Comparison of ENCODE assay signal across 8 mouse cellular contexts in the genomic region with DNA sequence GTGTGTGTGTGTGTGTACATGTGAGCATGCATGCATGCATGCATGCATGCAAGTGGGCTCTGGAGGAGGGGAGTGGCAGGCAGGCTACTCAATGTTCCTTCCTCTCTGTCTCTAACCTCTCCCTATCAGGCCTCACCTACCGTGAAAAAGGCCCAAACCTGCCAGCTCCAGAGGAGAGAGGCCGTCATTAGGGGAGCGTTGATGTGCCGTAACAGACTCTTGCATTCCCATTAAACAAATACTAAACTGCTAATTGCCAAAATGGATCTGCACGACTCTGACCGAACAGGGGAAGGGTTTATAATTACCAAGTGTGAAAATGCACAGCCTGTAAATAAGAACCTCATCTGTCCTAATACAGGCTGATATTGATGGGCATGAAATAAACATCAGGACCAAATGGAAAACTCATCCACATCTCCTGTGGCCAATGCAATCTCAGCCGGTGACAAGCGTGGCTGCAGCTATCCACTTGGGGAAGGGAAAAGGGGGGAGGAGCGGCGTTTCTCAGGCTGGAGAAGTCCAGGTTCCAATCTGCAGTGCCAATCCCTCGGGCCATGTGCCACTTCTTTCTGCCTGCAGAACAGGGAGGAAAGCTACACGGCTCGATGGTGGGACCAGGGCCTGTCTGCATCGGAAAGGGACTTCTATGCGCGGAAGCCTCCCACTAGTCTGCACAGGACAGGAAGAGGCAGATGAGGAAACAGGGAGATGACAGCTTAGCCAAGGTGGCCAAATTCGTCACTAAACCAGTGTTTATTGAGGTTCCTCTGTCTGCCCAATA.
DNase-seq lines count a peak whose midpoint lies in the region; TF ChIP-seq lines count a peak whose summit lies in the region.

No protein-coding gene starts in this region.

- no peaks in the 10 kb centered on the region for H3K27me3 ChIP-seq in cerebellum, adult 2 months (ENCODE audit: control insufficient read depth, insufficient read depth, low read length)
- no peaks in the 10 kb centered on the region for H3K27me3 ChIP-seq in heart, embryonic 10.5 days (ENCODE audit: insufficient read depth, poor library complexity, severe bottlenecking)

- 50% methylated on average over 17 of the region's 17 CpGs for WGBS in cerebellum, adult 2 months
- 79% methylated on average over 17 of the region's 17 CpGs for WGBS in heart, embryonic 10.5 days

- H3K9me3 ChIP-seq in heart, embryonic 10.5 days, result no peaks in the 10 kb centered on the region

- peak; percentile 24 for DNase-seq in gastrocnemius, postnatal 10 days
- DNase-seq in gastrocnemius, postnatal 25 days, result no peak
- peak; percentile 64 to 69 for DNase-seq in cerebellum, adult 2 months
- no peak for DNase-seq in heart, embryonic 10.5 days (ENCODE audit: low spot score)
- DNase-seq in kidney, postnatal 10 days, result peak; percentile 59
- DNase-seq in embryo, embryonic 11 days, result no peak
- DNase-seq in left cerebral cortex, adult 8-10 months (ENCODE audit: low spot score in 2 of 2), result no peak
- DNase-seq in lung, postnatal 14 days, result no peak

- TF ChIP-seq CTCF in cerebellum, adult 2 months (IDR thresholded peaks at IDR 0.05; ENCODE audit: borderline replicate concordance, insufficient read depth, low read depth, low read length), result no peak

- peaks cover 8% of the 10 kb centered on the region; the same call in 1 of the 2 replicates for H3K36me3 ChIP-seq in heart, embryonic 10.5 days

- no peak overlapping the region for H3K4me3 ChIP-seq in cerebellum, adult 2 months (replicated peaks; ENCODE audit: insufficient read depth, low read depth, low read length)
- H3K4me3 ChIP-seq in heart, embryonic 10.5 days, result no peak overlapping the region

- H3K4me1 ChIP-seq in cerebellum, adult 2 months (ENCODE audit: control insufficient read depth, insufficient read depth, low read length), result peaks cover 22% of the 10 kb centered on the region
- H3K4me1 ChIP-seq in heart, embryonic 10.5 days, result peaks cover 72% of the 10 kb centered on the region

- no peak for TF ChIP-seq POLR2A in cerebellum, adult 2 months (IDR thresholded peaks at IDR 0.05; ENCODE audit: borderline replicate concordance, insufficient read depth, low read length)

- H3K27ac ChIP-seq in cerebellum, adult 2 months (ENCODE audit: insufficient read depth, low read length), result peak overlapping the region; percentile 47
- peak overlapping the region; percentile 56 for H3K27ac ChIP-seq in heart, embryonic 10.5 days

Comparison
In these comparisons a context has a peak if more than half of its experiments do, and no peak if none do; other contexts are left out.
1. DNase-seq: peak in gastrocnemius, postnatal 10 days (single experiment), cerebellum, adult 2 months (2 of 2) and kidney, postnatal 10 days (single experiment); none in gastrocnemius, postnatal 25 days (single experiment), heart, embryonic 10.5 days (single experiment), embryo, embryonic 11 days (single experiment), left cerebral cortex, adult 8-10 months (0 of 2) and lung, postnatal 14 days (single experiment).